Mouse (Mus musculus): ENCODE measurements at regions not wholly inside any gene's neighbourhood (a gene's known extent, or its start where the extent isn't known, plus 50 kb on each side); places are given as distances from the start of the nearest gene placed in this dataset.

DNA sequence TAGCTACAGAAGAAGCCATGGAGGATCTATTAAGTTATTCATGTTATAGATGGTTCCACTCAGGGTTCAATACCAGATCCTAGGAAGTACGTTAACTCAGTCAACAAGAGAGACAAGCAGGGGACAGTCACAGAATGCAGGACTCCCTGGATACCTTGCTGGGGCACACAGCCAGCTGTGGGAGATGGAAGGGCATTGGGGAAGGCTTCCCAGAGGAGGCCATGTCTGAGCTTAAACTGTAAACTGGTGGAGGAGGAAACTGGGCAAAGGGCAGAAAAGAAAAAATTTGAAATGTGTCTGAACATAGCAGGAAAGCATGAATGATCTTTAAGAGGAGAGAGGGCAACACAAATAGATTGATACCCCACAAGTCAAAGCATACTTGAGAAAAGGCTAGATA, 229.5 kb downstream of the Emx2 start:
- no peaks in the 10 kb centered on the region for H3K9me3 ChIP-seq (replicated peaks; ENCODE audit: control insufficient read depth, low read length, poor library complexity, severe bottlenecking)
- no peak overlapping the region for H3K9ac ChIP-seq (ENCODE audit: low read depth, low read length)
- ATAC-seq, result no peak
- no peaks in the 10 kb centered on the region for H3K27me3 ChIP-seq (ENCODE audit: control insufficient read depth, insufficient read depth, low read depth, low read length)
- H3K27ac ChIP-seq (ENCODE audit: low read length), result no peak overlapping the region
- no peak overlapping the region for H3K4me3 ChIP-seq (ENCODE audit: low read depth, low read length)
- 74% methylated on average over 1 of the region's 1 CpGs for WGBS
- H3K4me1 ChIP-seq (ENCODE audit: control insufficient read depth, insufficient read depth, low read length), result no peaks in the 10 kb centered on the region
- no peaks in the 10 kb centered on the region for H3K36me3 ChIP-seq (ENCODE audit: control insufficient read depth, insufficient read depth, low read length)
- H3K4me2 ChIP-seq (ENCODE audit: low read length), result no peak overlapping the region

DNA sequence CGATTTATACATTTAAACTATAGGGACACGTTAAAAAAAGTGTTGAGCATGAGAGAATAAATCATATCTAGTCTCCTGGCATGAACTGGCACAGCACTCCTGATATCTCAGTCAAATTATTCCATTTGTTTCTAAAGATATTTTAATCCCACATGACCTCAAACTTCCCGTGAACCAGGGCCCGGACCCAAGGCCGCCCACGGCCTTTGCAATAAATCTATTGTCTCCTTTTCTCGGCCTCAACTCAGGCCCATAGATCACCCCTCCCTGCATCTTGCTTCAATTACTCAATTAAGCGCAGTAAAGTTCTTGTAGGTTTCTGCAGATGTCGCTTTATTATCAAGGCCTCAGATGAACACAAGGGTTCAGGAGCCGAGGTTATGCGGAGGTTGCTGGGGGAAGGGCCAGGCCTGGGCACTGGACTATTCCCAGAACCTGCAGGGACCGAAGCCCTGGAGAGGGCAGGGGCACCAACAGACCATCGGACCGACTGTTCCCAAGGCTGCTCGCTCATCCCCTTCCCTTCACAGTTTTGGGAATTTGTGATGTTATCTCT, 233.4 kb downstream of the Emx2 start:
- Histone ChIP-seq H3K9ac (ENCODE audit: low read depth, low read length) (no peak overlapping the region), H3K27ac (ENCODE audit: low read length) (no peak overlapping the region), H3K4me3 (ENCODE audit: low read depth, low read length) (no peak overlapping the region), H3K36me3 (ENCODE audit: control insufficient read depth, insufficient read depth, low read length) (no peaks in the 10 kb centered on the region), H3K4me1 (ENCODE audit: control insufficient read depth, insufficient read depth, low read length) (no peaks in the 10 kb centered on the region), H3K4me2 (ENCODE audit: low read length) (no peak overlapping the region), H3K27me3 (ENCODE audit: control insufficient read depth, insufficient read depth, low read depth, low read length) (no peaks in the 10 kb centered on the region), H3K9me3 (replicated peaks; ENCODE audit: control insufficient read depth, low read length, poor library complexity, severe bottlenecking) (no peaks in the 10 kb centered on the region)
- WGBS, result 84% methylated on average over 15 of the region's 15 CpGs
- no peak for ATAC-seq

DNA sequence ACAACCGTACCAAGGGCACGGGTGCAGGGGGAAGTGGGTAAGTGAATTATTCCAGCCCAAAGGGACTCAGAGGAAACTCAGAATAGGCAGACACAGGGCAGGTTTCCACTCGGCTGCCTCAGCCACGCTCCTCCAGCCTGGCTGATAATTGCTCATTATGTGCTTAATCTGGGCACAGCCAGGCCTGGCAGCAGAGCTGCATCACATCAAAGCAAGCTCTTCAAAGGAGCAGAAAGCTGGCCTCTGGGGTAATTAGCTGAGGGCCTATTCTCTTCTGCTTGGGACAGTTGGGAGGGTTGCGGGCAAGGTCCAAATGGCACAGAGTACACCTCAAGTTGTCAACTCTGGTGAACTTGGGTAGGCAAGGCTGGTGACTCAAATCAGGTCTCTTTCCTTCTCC, 239.5 kb downstream of the Emx2 start:
- no peak overlapping the region for H3K4me2 ChIP-seq (ENCODE audit: low read length)
- H3K4me3 ChIP-seq (ENCODE audit: low read depth, low read length), result no peak overlapping the region
- WGBS, result 9% methylated on average over 5 of the region's 5 CpGs
- no peak overlapping the region for H3K9ac ChIP-seq (ENCODE audit: low read depth, low read length)
- H3K9me3 ChIP-seq (replicated peaks; ENCODE audit: control insufficient read depth, low read length, poor library complexity, severe bottlenecking), result no peaks in the 10 kb centered on the region
- H3K4me1 ChIP-seq (ENCODE audit: control insufficient read depth, insufficient read depth, low read length), result no peaks in the 10 kb centered on the region
- no peaks in the 10 kb centered on the region for H3K36me3 ChIP-seq (ENCODE audit: control insufficient read depth, insufficient read depth, low read length)
- ATAC-seq, result peak; percentile 73; the same call in 1 of the 2 replicates
- no peaks in the 10 kb centered on the region for H3K27me3 ChIP-seq (ENCODE audit: control insufficient read depth, insufficient read depth, low read depth, low read length)
- no peak overlapping the region for H3K27ac ChIP-seq (ENCODE audit: low read length)

DNA sequence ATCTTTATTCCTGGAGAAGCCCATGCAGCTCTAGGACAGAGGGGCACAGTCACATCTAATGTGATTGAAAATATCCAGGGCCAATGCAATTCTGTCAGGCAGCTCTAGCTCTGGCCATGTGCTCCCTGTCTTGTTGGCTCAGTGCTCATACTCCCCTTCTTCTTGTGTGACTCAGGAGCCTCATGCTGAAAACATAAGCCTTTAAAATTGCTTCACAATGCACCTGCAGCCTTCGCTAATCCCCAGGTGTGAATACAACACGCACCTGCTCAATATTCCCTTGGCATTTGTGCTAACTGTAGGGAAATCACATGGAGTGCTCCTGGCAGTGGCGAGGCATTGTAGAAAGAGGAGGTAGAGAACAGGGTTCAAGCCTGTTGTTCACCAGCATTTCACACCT, 242.0 kb downstream of the Emx2 start:
- H3K27me3 ChIP-seq (ENCODE audit: control insufficient read depth, insufficient read depth, low read depth, low read length), result no peaks in the 10 kb centered on the region
- H3K4me3 ChIP-seq (ENCODE audit: low read depth, low read length), result no peak overlapping the region
- no peak overlapping the region for H3K4me2 ChIP-seq (ENCODE audit: low read length)
- H3K36me3 ChIP-seq (ENCODE audit: control insufficient read depth, insufficient read depth, low read length), result no peaks in the 10 kb centered on the region
- ATAC-seq, result no peak
- H3K4me1 ChIP-seq (ENCODE audit: control insufficient read depth, insufficient read depth, low read length), result no peaks in the 10 kb centered on the region
- no peak overlapping the region for H3K27ac ChIP-seq (ENCODE audit: low read length)
- WGBS, result 66% methylated on average over 3 of the region's 3 CpGs
- no peak overlapping the region for H3K9ac ChIP-seq (ENCODE audit: low read depth, low read length)
- no peaks in the 10 kb centered on the region for H3K9me3 ChIP-seq (replicated peaks; ENCODE audit: control insufficient read depth, low read length, poor library complexity, severe bottlenecking)

DNA sequence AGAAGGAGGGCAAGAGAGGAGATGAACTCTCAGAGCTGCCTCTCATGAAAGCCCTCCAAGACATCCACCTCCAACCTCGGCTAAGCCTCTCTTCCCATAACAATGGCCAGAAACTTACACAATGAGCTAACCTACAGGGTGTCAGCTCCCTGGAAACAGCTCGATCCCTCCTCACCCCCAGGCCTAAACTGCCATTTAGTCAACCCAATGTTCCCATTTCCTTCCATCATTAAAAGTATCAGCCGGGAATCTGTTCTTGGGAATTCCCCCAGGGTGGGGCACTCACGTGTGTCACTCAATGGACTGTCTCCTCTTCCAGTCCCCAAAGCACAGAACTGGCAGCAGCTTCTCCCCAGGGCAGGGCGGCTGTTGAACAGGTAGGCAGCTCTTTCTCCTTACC, 236.3 kb downstream of the Rab11fip2 start:
- 30% methylated on average over 5 of the region's 5 CpGs for WGBS
- H3K27me3 ChIP-seq (ENCODE audit: control insufficient read depth, insufficient read depth, low read depth, low read length), result no peaks in the 10 kb centered on the region
- H3K9ac ChIP-seq (ENCODE audit: low read depth, low read length), result no peak overlapping the region
- H3K4me1 ChIP-seq (ENCODE audit: control insufficient read depth, insufficient read depth, low read length), result no peaks in the 10 kb centered on the region
- H3K4me3 ChIP-seq (ENCODE audit: low read depth, low read length), result no peak overlapping the region
- ATAC-seq, result no peak
- no peaks in the 10 kb centered on the region for H3K36me3 ChIP-seq (ENCODE audit: control insufficient read depth, insufficient read depth, low read length)
- H3K27ac ChIP-seq (ENCODE audit: low read length), result no peak overlapping the region
- no peak overlapping the region for H3K4me2 ChIP-seq (ENCODE audit: low read length)
- H3K9me3 ChIP-seq (replicated peaks; ENCODE audit: control insufficient read depth, low read length, poor library complexity, severe bottlenecking), result no peaks in the 10 kb centered on the region

DNA sequence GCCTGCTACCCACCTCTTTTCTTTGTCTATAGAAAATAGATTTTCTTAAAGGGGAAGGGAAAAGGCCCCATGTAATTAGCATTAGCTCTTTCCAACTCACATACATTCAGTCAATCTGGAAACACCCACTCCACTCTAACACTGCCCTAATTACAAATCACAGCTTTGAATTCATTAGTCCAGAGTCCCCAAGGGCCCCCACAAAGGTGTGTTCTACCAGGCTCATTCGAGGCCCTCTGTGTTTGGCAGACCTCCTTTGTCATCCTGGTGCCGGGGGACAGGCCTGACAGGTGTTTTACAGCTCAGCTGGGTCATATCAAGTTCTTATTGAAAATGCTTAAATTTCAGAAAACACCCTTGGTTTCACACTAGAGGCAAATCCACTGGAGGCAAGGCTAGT, 234.3 kb downstream of the Rab11fip2 start:
- H3K27me3 ChIP-seq (ENCODE audit: control insufficient read depth, insufficient read depth, low read depth, low read length), result no peaks in the 10 kb centered on the region
- no peak for ATAC-seq
- WGBS, result 40% methylated on average over 2 of the region's 2 CpGs
- no peak overlapping the region for H3K27ac ChIP-seq (ENCODE audit: low read length)
- H3K36me3 ChIP-seq (ENCODE audit: control insufficient read depth, insufficient read depth, low read length), result no peaks in the 10 kb centered on the region
- H3K4me3 ChIP-seq (ENCODE audit: low read depth, low read length), result no peak overlapping the region
- H3K9me3 ChIP-seq (replicated peaks; ENCODE audit: control insufficient read depth, low read length, poor library complexity, severe bottlenecking), result no peaks in the 10 kb centered on the region
- H3K4me1 ChIP-seq (ENCODE audit: control insufficient read depth, insufficient read depth, low read length), result no peaks in the 10 kb centered on the region
- H3K4me2 ChIP-seq (ENCODE audit: low read length), result no peak overlapping the region
- H3K9ac ChIP-seq (ENCODE audit: low read depth, low read length), result no peak overlapping the region

DNA sequence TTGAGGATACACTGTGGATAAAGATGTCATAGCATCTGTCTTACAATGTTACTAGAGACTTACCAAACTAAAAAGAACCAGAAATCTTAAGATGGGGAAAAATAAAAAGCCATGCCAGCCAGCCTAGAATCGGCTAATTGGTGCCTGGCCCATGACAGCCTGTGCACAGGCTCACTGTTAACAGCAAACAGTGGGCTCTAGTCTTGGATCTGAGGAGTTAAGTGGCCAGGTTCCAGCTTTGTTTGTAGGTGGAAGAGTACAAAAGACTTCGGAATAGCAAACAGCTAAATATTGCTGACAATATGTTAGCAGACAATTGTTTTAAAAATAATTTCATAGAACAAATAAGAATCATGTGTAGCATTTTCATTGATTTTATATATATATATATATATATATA, 228.4 kb downstream of the Rab11fip2 start:
- no peak for ATAC-seq
- Histone ChIP-seq H3K9me3 (replicated peaks; ENCODE audit: control insufficient read depth, low read length, poor library complexity, severe bottlenecking) (no peaks in the 10 kb centered on the region), H3K4me1 (ENCODE audit: control insufficient read depth, insufficient read depth, low read length) (no peaks in the 10 kb centered on the region), H3K27ac (ENCODE audit: low read length) (no peak overlapping the region), H3K4me3 (ENCODE audit: low read depth, low read length) (no peak overlapping the region), H3K4me2 (ENCODE audit: low read length) (no peak overlapping the region), H3K36me3 (ENCODE audit: control insufficient read depth, insufficient read depth, low read length) (no peaks in the 10 kb centered on the region), H3K9ac (ENCODE audit: low read depth, low read length) (no peak overlapping the region), H3K27me3 (ENCODE audit: control insufficient read depth, insufficient read depth, low read depth, low read length) (no peaks in the 10 kb centered on the region)
- WGBS, result 77% methylated on average over 2 of the region's 2 CpGs

DNA sequence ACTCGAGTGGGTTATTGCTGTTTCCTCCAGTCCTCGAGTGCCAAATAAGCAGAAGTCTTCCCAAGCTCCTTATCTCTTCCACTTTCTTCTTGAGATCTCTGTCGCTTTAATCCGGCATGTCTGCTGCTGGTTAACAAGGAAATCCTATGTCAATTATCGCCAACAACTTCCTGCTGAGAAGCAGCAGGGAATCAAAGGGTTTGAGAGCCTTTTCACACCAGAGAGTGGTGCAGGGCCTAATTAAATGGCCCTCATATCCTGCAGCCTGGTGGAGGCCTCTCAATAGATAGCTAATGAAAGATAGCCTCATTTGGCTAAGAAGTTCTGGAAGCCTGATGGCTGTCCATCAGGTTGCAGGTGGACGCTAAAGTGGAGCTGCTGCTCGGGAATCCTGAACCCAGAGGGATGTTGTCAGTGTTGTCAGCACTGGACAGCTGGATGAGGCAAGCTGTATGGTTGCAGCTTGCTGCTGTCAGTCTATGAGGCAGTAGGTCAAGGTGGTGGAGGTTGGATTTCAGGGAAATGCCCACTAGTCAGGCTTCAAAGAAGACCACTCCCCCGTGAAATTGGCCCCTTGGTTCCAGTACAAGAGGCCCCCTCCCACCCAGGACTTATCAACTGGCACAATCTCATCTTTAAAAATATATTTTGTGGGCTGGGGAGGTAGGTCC, 225.5 kb downstream of the Rab11fip2 start:
- ATAC-seq, result no peak
- H3K27me3 ChIP-seq (ENCODE audit: control insufficient read depth, insufficient read depth, low read depth, low read length), result no peaks in the 10 kb centered on the region
- no peak overlapping the region for H3K4me3 ChIP-seq (ENCODE audit: low read depth, low read length)
- H3K27ac ChIP-seq (ENCODE audit: low read length), result no peak overlapping the region
- H3K9me3 ChIP-seq (replicated peaks; ENCODE audit: control insufficient read depth, low read length, poor library complexity, severe bottlenecking), result no peaks in the 10 kb centered on the region
- no peak overlapping the region for H3K9ac ChIP-seq (ENCODE audit: low read depth, low read length)
- WGBS, result 5% methylated on average over 8 of the region's 8 CpGs
- H3K4me2 ChIP-seq (ENCODE audit: low read length), result no peak overlapping the region
- H3K36me3 ChIP-seq (ENCODE audit: control insufficient read depth, insufficient read depth, low read length), result no peaks in the 10 kb centered on the region
- H3K4me1 ChIP-seq (ENCODE audit: control insufficient read depth, insufficient read depth, low read length), result no peaks in the 10 kb centered on the region

DNA sequence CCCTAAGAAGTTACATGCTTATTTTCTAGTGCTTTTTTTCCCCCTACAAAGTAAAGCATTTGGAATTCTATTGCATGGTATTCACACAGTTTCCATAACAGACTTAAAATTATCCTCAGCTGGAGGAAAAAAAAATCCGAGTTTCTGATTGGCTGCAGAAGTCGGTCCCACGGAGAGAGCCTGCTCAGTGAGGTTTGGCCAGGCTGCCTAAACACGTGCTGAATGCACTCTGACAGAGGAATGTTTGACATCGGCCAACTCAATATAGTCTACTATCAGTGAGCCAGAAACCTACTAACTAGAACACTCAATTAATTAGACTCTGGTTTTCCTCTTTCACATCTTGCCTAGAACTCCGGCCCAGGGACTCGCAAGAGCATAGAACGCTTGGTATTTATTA, 204.9 kb downstream of the Rab11fip2 start:
- Histone ChIP-seq H3K27ac (ENCODE audit: low read length) (no peak overlapping the region), H3K9ac (ENCODE audit: low read depth, low read length) (no peak overlapping the region), H3K27me3 (ENCODE audit: control insufficient read depth, insufficient read depth, low read depth, low read length) (no peaks in the 10 kb centered on the region), H3K9me3 (replicated peaks; ENCODE audit: control insufficient read depth, low read length, poor library complexity, severe bottlenecking) (no peaks in the 10 kb centered on the region), H3K4me2 (ENCODE audit: low read length) (no peak overlapping the region), H3K36me3 (ENCODE audit: control insufficient read depth, insufficient read depth, low read length) (no peaks in the 10 kb centered on the region), H3K4me1 (ENCODE audit: control insufficient read depth, insufficient read depth, low read length) (no peaks in the 10 kb centered on the region), H3K4me3 (ENCODE audit: low read depth, low read length) (no peak overlapping the region)
- WGBS, result 68% methylated on average over 8 of the region's 8 CpGs
- no peak for ATAC-seq

Data from midbrain, embryonic 16.5 days (tissue).